Mouse (Mus musculus) midbrain, embryonic 16.5 days (tissue): ENCODE measurements at regions not wholly inside any gene's neighbourhood (a gene's known extent, or its start where the extent isn't known, plus 50 kb on each side); places are given as distances from the start of the nearest gene placed in this dataset.

Experiments
- ATAC-seq: fragments of 200-750 bp; cut with Nextera tagmentation; 2 replicates; pipeline ENCODE4 v1.8.0; 2017; ENCODE audit warnings: moderate TSS enrichment
- H3K27ac ChIP-seq: fragments of 300-500 bp; sonication (generic); 2 replicates; pipeline ENCODE4 v1.5.1; 2014; ENCODE audit warnings: mild to moderate bottlenecking, low read length, mixed read lengths
- H3K27me3 ChIP-seq: fragments of 300-500 bp; sonication (generic); 2 replicates; pipeline ENCODE4 v1.6.1; 2014; ENCODE audit warnings: low read depth, low read length, mixed read lengths; ENCODE audit not compliant: control insufficient read depth, insufficient read depth
- H3K36me3 ChIP-seq: fragments of 300-500 bp; sonication (generic); 2 replicates; pipeline ENCODE4 v1.6.1; 2014; ENCODE audit warnings: mild to moderate bottlenecking, low read length, moderate library complexity, mixed read lengths; ENCODE audit not compliant: control insufficient read depth, insufficient read depth
- H3K4me1 ChIP-seq: fragments of 300-500 bp; sonication (generic); 2 replicates; pipeline ENCODE4 v1.6.1; 2014; ENCODE audit warnings: mild to moderate bottlenecking, low read length, mixed read lengths; ENCODE audit not compliant: control insufficient read depth, insufficient read depth
- H3K4me2 ChIP-seq: fragments of 300-500 bp; sonication (generic); 2 replicates; pipeline ENCODE4 v1.6.1; 2014; ENCODE audit warnings: mild to moderate bottlenecking, low read length, mixed read lengths
- H3K4me3 ChIP-seq: fragments of 300-500 bp; sonication (generic); 2 replicates; pipeline ENCODE4 v1.5.1; 2014; ENCODE audit warnings: low read depth, mild to moderate bottlenecking, low read length, moderate library complexity, mixed read lengths
- H3K9ac ChIP-seq: fragments of 300-500 bp; sonication (generic); 2 replicates; pipeline ENCODE4 v1.6.1; 2014; ENCODE audit warnings: low read depth, low read length, mixed read lengths
- H3K9me3 ChIP-seq: fragments of 300-500 bp; sonication (generic); replicated peaks from 2 replicates; pipeline ENCODE4 v1.6.1; 2014; ENCODE audit warnings: mild to moderate bottlenecking, low read length, mixed read lengths; ENCODE audit not compliant: control insufficient read depth, poor library complexity, severe bottlenecking
- WGBS: fragments of 180-500 bp; shearing (Covaris S2); extraction: QIAGEN DNeasy Blood & Tissue Kit; methylation state at CpG from one replicate; pipeline ENCODE4 v1.1.7; 2014; 5-methylcytosine and 5-hydroxymethylcytosine counted together

GRCm38 (mm10) chr19:21913005-21913670, 135.0 kb downstream of the Cemip2 start:
- no peaks in the 10 kb centered on the region for H3K27me3 ChIP-seq
- H3K4me2 ChIP-seq: no peak overlapping the region
- ATAC-seq: no peak
- H3K4me3 ChIP-seq: no peak overlapping the region
- no peak overlapping the region for H3K27ac ChIP-seq
- no peaks in the 10 kb centered on the region for H3K9me3 ChIP-seq
- no peak overlapping the region for H3K9ac ChIP-seq
- WGBS: 87% methylated on average over 8 of the region's 8 CpGs
- no peaks in the 10 kb centered on the region for H3K36me3 ChIP-seq
- no peaks in the 10 kb centered on the region; the same call in 1 of the 2 replicates for H3K4me1 ChIP-seq

GRCm38 (mm10) chr19:21913748-21914611, 135.8 kb downstream of the Cemip2 start:
- ATAC-seq: no peak
- H3K4me3 ChIP-seq: no peak overlapping the region
- no peak overlapping the region for H3K9ac ChIP-seq
- no peak overlapping the region for H3K4me2 ChIP-seq
- no peaks in the 10 kb centered on the region; the same call in 1 of the 2 replicates for H3K4me1 ChIP-seq
- no peaks in the 10 kb centered on the region for H3K27me3 ChIP-seq
- H3K36me3 ChIP-seq: no peaks in the 10 kb centered on the region
- no peaks in the 10 kb centered on the region for H3K9me3 ChIP-seq
- WGBS: 55% methylated on average over 9 of the region's 9 CpGs
- H3K27ac ChIP-seq: no peak overlapping the region

- WGBS: 48% methylated on average over 3 of the region's 3 CpGs
- no peaks in the 10 kb centered on the region for H3K36me3 ChIP-seq
- no peak overlapping the region for H3K9ac ChIP-seq
- no peak overlapping the region for H3K4me2 ChIP-seq
- no peaks in the 10 kb centered on the region for H3K27me3 ChIP-seq
- H3K4me3 ChIP-seq: no peak overlapping the region
- H3K9me3 ChIP-seq: no peaks in the 10 kb centered on the region
- H3K27ac ChIP-seq: no peak overlapping the region
- no peak for ATAC-seq
- no peaks in the 10 kb centered on the region; the same call in 1 of the 2 replicates for H3K4me1 ChIP-seq
These were observed 136.5 kb downstream of the Cemip2 start for GRCm38 (mm10) chr19:21914658-21915057.

- Histone ChIP-seq H3K27ac (no peak overlapping the region), H3K27me3 (no peaks in the 10 kb centered on the region), H3K4me3 (no peak overlapping the region), H3K9me3 (no peaks in the 10 kb centered on the region), H3K4me1 (no peaks in the 10 kb centered on the region; the same call in 1 of the 2 replicates), H3K36me3 (no peaks in the 10 kb centered on the region), H3K4me2 (no peak overlapping the region), H3K9ac (no peak overlapping the region)
- 85% methylated on average over 4 of the region's 4 CpGs for WGBS
- no peak for ATAC-seq
These were observed 140.0 kb downstream of the Cemip2 start for GRCm38 (mm10) chr19:21918113-21918512.

GRCm38 (mm10) chr19:21919074-21919473, 140.9 kb downstream of the Cemip2 start:
- no peak for ATAC-seq
- Histone ChIP-seq H3K27me3 (no peaks in the 10 kb centered on the region), H3K4me2 (no peak overlapping the region), H3K4me1 (no peaks in the 10 kb centered on the region; the same call in 1 of the 2 replicates), H3K4me3 (no peak overlapping the region), H3K36me3 (no peaks in the 10 kb centered on the region), H3K9me3 (no peaks in the 10 kb centered on the region), H3K27ac (no peak overlapping the region), H3K9ac (no peak overlapping the region)
- 80% methylated on average over 3 of the region's 3 CpGs for WGBS

- H3K9ac ChIP-seq: no peak overlapping the region
- H3K4me3 ChIP-seq: no peak overlapping the region
- 97% methylated on average over 4 of the region's 4 CpGs for WGBS
- H3K27me3 ChIP-seq: no peaks in the 10 kb centered on the region
- no peak for ATAC-seq
- H3K27ac ChIP-seq: no peak overlapping the region
- no peaks in the 10 kb centered on the region for H3K36me3 ChIP-seq
- H3K9me3 ChIP-seq: no peaks in the 10 kb centered on the region
- H3K4me2 ChIP-seq: no peak overlapping the region
- H3K4me1 ChIP-seq: no peaks in the 10 kb centered on the region
These were observed 162.0 kb downstream of the Cemip2 start for GRCm38 (mm10) chr19:21940114-21940513.

- H3K9ac ChIP-seq: no peak overlapping the region
These were observed 163.6 kb downstream of the Cemip2 start for GRCm38 (mm10) chr19:21941720-21942119.

GRCm38 (mm10) chr19:21942286-21942685, 164.1 kb downstream of the Cemip2 start:
- Histone ChIP-seq H3K4me1 (no peaks in the 10 kb centered on the region), H3K27ac (0 out of 2 replicates have a peak overlapping the region, but pooled peaks have one; percentile 15), H3K9ac (no peak overlapping the region), H3K27me3 (no peaks in the 10 kb centered on the region), H3K36me3 (no peaks in the 10 kb centered on the region), H3K4me3 (no peak overlapping the region), H3K4me2 (peak overlapping the region; percentile 27; the same call in 1 of the 2 replicates), H3K9me3 (no peaks in the 10 kb centered on the region)
- ATAC-seq: no peak
- WGBS: 71% methylated on average over 11 of the region's 11 CpGs

More at GRCm38 (mm10) chr19:21941720-21942119, 163.6 kb downstream of the Cemip2 start:
- H3K27ac ChIP-seq: no peak overlapping the region
- no peaks in the 10 kb centered on the region for H3K9me3 ChIP-seq
- 79% methylated on average over 2 of the region's 2 CpGs for WGBS
- no peak overlapping the region for H3K4me2 ChIP-seq
- H3K27me3 ChIP-seq: no peaks in the 10 kb centered on the region
- no peaks in the 10 kb centered on the region for H3K36me3 ChIP-seq
- ATAC-seq: no peak
- H3K4me1 ChIP-seq: no peaks in the 10 kb centered on the region
- H3K4me3 ChIP-seq: no peak overlapping the region

- no peaks in the 10 kb centered on the region for H3K36me3 ChIP-seq
- ATAC-seq: no peak
- no peak overlapping the region for H3K27ac ChIP-seq
- no peaks in the 10 kb centered on the region for H3K27me3 ChIP-seq
- no peak overlapping the region for H3K9ac ChIP-seq
- 59% methylated on average over 4 of the region's 4 CpGs for WGBS
- H3K4me2 ChIP-seq: no peak overlapping the region
- H3K9me3 ChIP-seq: no peaks in the 10 kb centered on the region
- H3K4me3 ChIP-seq: no peak overlapping the region
- no peaks in the 10 kb centered on the region for H3K4me1 ChIP-seq
These were observed 165.3 kb downstream of the Cemip2 start for GRCm38 (mm10) chr19:21943407-21943806.
